Mouse (Mus musculus) heart, adult 9 months (tissue): ENCODE measurements around the gene Kcnj3.

Experiments used
- DNase-seq, 2 experiments: peaks; one replicate each; pipeline ENCODE4 v3.0.0; 2022; ENCODE audit warnings: low spot score in 2 of 2

Gene Kcnj3

GRCm38 (mm10) chr2:55505712-55506111 is 69.9 kb downstream of the Kcnj3 start:
- no peak for DNase-seq

GRCm38 (mm10) chr2:55517297-55517696 is 81.5 kb downstream of the Kcnj3 start:
- no peak for DNase-seq

- no peak for DNase-seq
Observed at GRCm38 (mm10) chr2:55532738-55533491, 97.1 kb downstream of the Kcnj3 start.

GRCm38 (mm10) chr2:55534946-55535345 is 99.2 kb downstream of the Kcnj3 start:
- no peak for DNase-seq

GRCm38 (mm10) chr2:55535482-55535881 is 99.7 kb downstream of the Kcnj3 start:
- no peak for DNase-seq

GRCm38 (mm10) chr2:55547612-55548011 is 111.8 kb downstream of the Kcnj3 start:
- DNase-seq = no peak

- DNase-seq = no peak
Observed at GRCm38 (mm10) chr2:55558368-55558985, 122.7 kb downstream of the Kcnj3 start.

GRCm38 (mm10) chr2:55569291-55569690 is 133.5 kb downstream of the Kcnj3 start:
- no peak for DNase-seq

GRCm38 (mm10) chr2:55571425-55571824 is 135.7 kb downstream of the Kcnj3 start:
- no peak for DNase-seq

- DNase-seq = no peak
Observed at GRCm38 (mm10) chr2:55580286-55580685, 144.5 kb downstream of the Kcnj3 start.

- no peak for DNase-seq
Observed at GRCm38 (mm10) chr2:55591226-55591988, 155.6 kb downstream of the Kcnj3 start.
